Mouse (Mus musculus) forebrain, postnatal 0 days (tissue): Measurements from ENCODE around the gene Six3. TPM values are rescaled to one million over a fixed set of nuclear protein-coding genes. Genes with fewer than 3 reads are reported as not detected.

Experiments
- ATAC-seq: fragments of 200-750 bp; cut with Nextera tagmentation; 2 replicates; pipeline ENCODE4 v1.8.0; 2017; ENCODE audit warnings: mild to moderate bottlenecking, moderate library complexity
- DNase-seq: peaks from one replicate; pipeline ENCODE4 v3.0.0-alpha.2; 2015
- H3K27ac ChIP-seq: fragments of 300-500 bp; sonication (generic); 2 replicates; pipeline ENCODE4 v1.5.1; 2014; ENCODE audit warnings: low read depth, mild to moderate bottlenecking, antibody characterized with exemption, low read length, moderate library complexity, mixed read lengths
- H3K27me3 ChIP-seq: fragments of 300-500 bp; sonication (generic); 2 replicates; pipeline ENCODE4 v1.6.1; 2014; ENCODE audit warnings: mild to moderate bottlenecking, low read length, mixed read lengths; ENCODE audit not compliant: insufficient read depth
- H3K36me3 ChIP-seq: fragments of 300-500 bp; sonication (generic); 2 replicates; pipeline ENCODE4 v1.6.1; 2014; ENCODE audit warnings: mild to moderate bottlenecking, moderate library complexity; ENCODE audit not compliant: insufficient read depth
- H3K4me1 ChIP-seq: fragments of 300-500 bp; sonication (generic); 2 replicates; pipeline ENCODE4 v1.6.1; 2014; ENCODE audit warnings: antibody characterized with exemption; ENCODE audit not compliant: insufficient read depth
- H3K4me2 ChIP-seq: fragments of 300-500 bp; sonication (generic); 2 replicates; pipeline ENCODE4 v1.6.1; 2014; ENCODE audit warnings: low read depth, mild to moderate bottlenecking, moderate library complexity
- H3K4me3 ChIP-seq: fragments of 300-500 bp; sonication (generic); 2 replicates; pipeline ENCODE4 v1.5.1; 2014; ENCODE audit warnings: low read depth, low read length, mixed read lengths
- H3K9ac ChIP-seq: fragments of 300-500 bp; sonication (generic); 2 replicates; pipeline ENCODE4 v1.6.1; 2014; ENCODE audit warnings: mild to moderate bottlenecking
- H3K9me3 ChIP-seq: fragments of 300-500 bp; sonication (generic); 2 replicates; pipeline ENCODE4 v1.6.1; 2016; ENCODE audit warnings: low read length
- CTCF ChIP-seq: sonication (generic); IDR thresholded peaks from 2 replicates; pipeline ENCODE4 v1.5.1; 2016; ENCODE audit warnings: antibody characterized with exemption, control low read depth, low read depth
- WGBS: fragments of 180-500 bp; shearing (Covaris S2); extraction: QIAGEN DNeasy Blood & Tissue Kit; methylation state at CpG from one replicate; pipeline ENCODE4 v1.1.7; 2014; 5-methylcytosine and 5-hydroxymethylcytosine counted together
- polyA plus RNA-seq: library from polyadenylated mRNA; unstranded; fragments of >200 nt; fragmentation: Nextera tagmentation; extraction: Ambion mirVana; gene quantifications from 2 replicates; pipeline ENCODE4 v1.2.1, GENCODE M21; 2015
- total RNA-seq: library from RNA; depleted of rRNA; stranded (reverse); fragments of >200 nt; gene quantifications from 2 replicates; pipeline ENCODE4 v1.2.3, GENCODE M21; 2014; rRNA removed

The Six3 gene
- total RNA-seq (3.5 and 12.0 TPM in 2 replicates), polyA plus RNA-seq (9.5 and 16.6 TPM in 2 replicates)

DNA sequence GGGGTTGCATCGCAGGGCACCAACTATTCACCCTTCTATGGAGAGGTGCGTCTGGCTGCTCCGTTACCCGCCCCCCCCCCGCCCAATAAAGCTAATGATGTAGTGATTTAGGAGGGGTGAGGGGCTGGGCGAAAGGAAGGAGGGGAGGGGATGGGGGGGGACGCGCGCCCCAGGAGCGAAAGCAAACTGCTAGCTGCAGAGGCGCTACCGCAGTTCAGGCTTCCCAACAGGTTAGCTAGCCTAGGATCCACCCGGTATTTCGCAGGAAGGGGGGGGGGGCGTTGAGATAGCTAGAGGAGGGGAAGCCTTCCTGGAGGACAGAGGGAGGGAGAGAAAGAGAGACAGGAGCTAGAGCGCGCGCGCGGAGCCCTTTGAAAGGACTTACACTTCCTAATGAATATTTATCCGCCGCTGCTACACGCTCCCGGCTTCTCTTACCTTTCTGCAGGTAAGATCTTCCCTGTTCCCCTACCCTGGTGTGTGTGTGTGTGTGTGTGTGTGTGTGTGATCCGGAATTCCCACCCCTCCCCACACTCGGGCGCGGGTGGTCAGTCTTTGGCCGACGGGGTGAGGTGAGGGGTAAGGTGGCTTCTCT lies at the start of gene Six3:
Six3 (plus strand) TSS at position 343 of the 595 bp plus-strand sequence.
- no peaks in the 10 kb centered on the region; the same call in 1 of the 2 replicates for H3K4me1 ChIP-seq
- H3K9me3 ChIP-seq: no peaks in the 10 kb centered on the region
- WGBS: 2% methylated on average over 25 of the region's 30 CpGs
- H3K36me3 ChIP-seq: no peaks in the 10 kb centered on the region
- DNase-seq (no peak), ATAC-seq (peak; percentile 23; the same call in 1 of the 2 replicates)
- peak within 1 kb of the TSS; percentile 24 for H3K4me3 ChIP-seq
- H3K4me2 ChIP-seq: peak within 1 kb of the TSS; percentile 45
- H3K27me3 ChIP-seq: peaks cover 90% of the 10 kb centered on the region
- peak within 1 kb of the TSS; percentile 40; the same call in 1 of the 2 replicates for H3K27ac ChIP-seq
- H3K9ac ChIP-seq: 0 out of 2 replicates have a peak within 1 kb of the TSS, but pooled peaks have one; percentile 14
- TF ChIP-seq CTCF: no peak

DNA sequence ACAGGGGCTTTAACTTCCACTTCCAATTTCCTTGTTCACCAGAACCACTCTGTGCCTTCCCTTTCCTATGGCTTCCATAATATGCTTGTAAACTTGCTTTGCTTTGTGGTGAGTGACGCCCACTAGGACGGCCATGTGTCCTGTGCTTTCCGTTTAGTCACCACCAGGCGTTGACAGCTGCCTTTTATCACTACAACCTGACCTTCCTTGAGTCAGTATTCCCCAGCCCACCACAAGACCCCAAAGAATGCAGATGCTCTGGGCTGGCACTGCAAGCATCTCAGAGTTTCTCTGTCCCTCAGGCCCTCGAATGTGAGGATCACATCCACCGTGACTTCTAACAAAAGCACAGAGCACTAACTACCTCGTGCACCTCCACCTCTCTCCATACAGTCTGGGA lies 49.3 kb upstream of the Six3 start:
- H3K27ac ChIP-seq: no peak overlapping the region
- no peak overlapping the region for H3K4me2 ChIP-seq
- no peaks in the 10 kb centered on the region for H3K27me3 ChIP-seq
- no peak for TF ChIP-seq CTCF
- 0 out of 2 replicates have a peak, but pooled peaks cover 3% of the 10 kb centered on the region for H3K9me3 ChIP-seq
- no peaks in the 10 kb centered on the region for H3K4me1 ChIP-seq
- no peaks in the 10 kb centered on the region for H3K36me3 ChIP-seq
- WGBS: 88% methylated on average over 7 of the region's 7 CpGs
- ATAC-seq (no peak), DNase-seq (no peak)
- H3K9ac ChIP-seq: no peak overlapping the region
- H3K4me3 ChIP-seq: no peak overlapping the region

DNA sequence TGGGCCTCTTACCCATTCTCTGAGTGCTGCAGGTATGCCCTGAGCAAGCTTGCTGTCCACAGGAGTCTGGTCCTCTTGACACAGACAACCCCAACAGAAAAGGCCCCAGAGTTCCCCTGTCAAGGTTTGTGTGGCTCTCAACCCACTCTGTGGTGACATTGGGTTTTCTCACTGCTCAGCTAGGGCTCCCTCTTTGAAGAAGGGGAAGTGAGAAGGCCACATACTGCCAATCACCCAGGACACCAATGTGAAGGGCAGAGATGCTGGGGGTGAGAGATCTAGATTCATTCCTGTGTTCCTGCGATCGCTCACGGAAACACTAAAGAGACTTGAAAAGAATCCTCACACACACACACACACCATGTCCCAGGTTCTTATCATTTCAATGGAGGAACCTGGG lies 39.4 kb upstream of the Six3 start:
- 95% methylated on average over 3 of the region's 3 CpGs for WGBS
- ATAC-seq (no peak), DNase-seq (no peak)

DNA sequence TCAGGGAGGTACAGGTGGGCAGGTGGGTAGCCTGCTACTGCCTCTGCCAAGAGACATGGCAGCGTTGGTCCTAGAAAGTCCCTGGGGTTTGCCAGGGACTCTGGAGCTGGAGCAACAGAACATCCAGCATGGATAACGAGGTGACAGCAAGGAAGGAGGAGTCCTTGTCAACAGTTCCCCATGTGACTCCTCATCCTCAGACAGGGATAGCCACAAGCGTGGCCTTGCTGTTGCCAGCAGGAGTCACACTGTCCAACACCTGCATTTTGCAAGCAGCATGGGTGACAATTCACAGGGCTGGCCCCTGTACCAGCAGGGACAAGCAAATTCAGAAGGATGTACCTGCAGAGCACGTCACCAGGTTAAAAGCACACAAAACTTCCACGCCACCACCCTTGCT lies 35.1 kb upstream of the Six3 start:
- Histone ChIP-seq H3K36me3 (no peaks in the 10 kb centered on the region), H3K9me3 (no peaks in the 10 kb centered on the region), H3K4me3 (no peak overlapping the region), H3K4me1 (no peaks in the 10 kb centered on the region), H3K9ac (no peak overlapping the region), H3K4me2 (no peak overlapping the region), H3K27me3 (no peaks in the 10 kb centered on the region; the same call in 1 of the 2 replicates), H3K27ac (no peak overlapping the region)
- DNase-seq (no peak), ATAC-seq (no peak)
- TF ChIP-seq CTCF: no peak
- WGBS: 74% methylated on average over 5 of the region's 5 CpGs

More for the DNA sequence above, 39.4 kb upstream of the Six3 start:
- Histone ChIP-seq H3K4me3 (no peak overlapping the region), H3K9ac (no peak overlapping the region), H3K4me2 (no peak overlapping the region), H3K9me3 (no peaks in the 10 kb centered on the region), H3K4me1 (no peaks in the 10 kb centered on the region), H3K27ac (no peak overlapping the region), H3K36me3 (no peaks in the 10 kb centered on the region), H3K27me3 (no peaks in the 10 kb centered on the region; the same call in 1 of the 2 replicates)
- no peak for TF ChIP-seq CTCF

- Histone ChIP-seq H3K27ac (no peak overlapping the region), H3K27me3 (no peaks in the 10 kb centered on the region; the same call in 1 of the 2 replicates), H3K4me3 (no peak overlapping the region), H3K4me2 (no peak overlapping the region), H3K4me1 (no peaks in the 10 kb centered on the region), H3K9me3 (no peaks in the 10 kb centered on the region), H3K36me3 (no peaks in the 10 kb centered on the region), H3K9ac (no peak overlapping the region)
- TF ChIP-seq CTCF: no peak
- DNase-seq (no peak), ATAC-seq (no peak)
- WGBS: 91% methylated on average over 10 of the region's 10 CpGs
Measured at GRCm38 (mm10) chr17:85579350-85579749, 34.1 kb upstream of the Six3 start.

GRCm38 (mm10) chr17:85580221-85580620 lies 33.2 kb upstream of the Six3 start:
- H3K27me3 ChIP-seq: no peaks in the 10 kb centered on the region; the same call in 1 of the 2 replicates
- WGBS: 69% methylated on average over 6 of the region's 6 CpGs

GRCm38 (mm10) chr17:85584170-85584569 lies 29.2 kb upstream of the Six3 start:
- Histone ChIP-seq H3K27me3 (no peaks in the 10 kb centered on the region), H3K9me3 (no peaks in the 10 kb centered on the region), H3K4me1 (no peaks in the 10 kb centered on the region), H3K27ac (no peak overlapping the region), H3K9ac (no peak overlapping the region), H3K36me3 (no peaks in the 10 kb centered on the region), H3K4me2 (no peak overlapping the region), H3K4me3 (no peak overlapping the region)
- DNase-seq (no peak), ATAC-seq (no peak)
- no peak for TF ChIP-seq CTCF
- 91% methylated on average over 4 of the region's 4 CpGs for WGBS

More at GRCm38 (mm10) chr17:85580221-85580620, 33.2 kb upstream of the Six3 start:
- Histone ChIP-seq H3K9me3 (no peaks in the 10 kb centered on the region), H3K27ac (no peak overlapping the region), H3K4me1 (no peaks in the 10 kb centered on the region), H3K9ac (no peak overlapping the region), H3K36me3 (no peaks in the 10 kb centered on the region), H3K4me3 (no peak overlapping the region), H3K4me2 (no peak overlapping the region)
- no peak for TF ChIP-seq CTCF
- no peak for DNase-seq
- no peak for ATAC-seq
